Mouse (Mus musculus): ENCODE measurements around the gene Pf4. TPM values are rescaled to one million over a fixed set of nuclear protein-coding genes. Genes with fewer than 3 reads are reported as not detected.

Gene Pf4
- polyA plus RNA-seq, 2 experiments, result 247 to 428 TPM

DNA sequence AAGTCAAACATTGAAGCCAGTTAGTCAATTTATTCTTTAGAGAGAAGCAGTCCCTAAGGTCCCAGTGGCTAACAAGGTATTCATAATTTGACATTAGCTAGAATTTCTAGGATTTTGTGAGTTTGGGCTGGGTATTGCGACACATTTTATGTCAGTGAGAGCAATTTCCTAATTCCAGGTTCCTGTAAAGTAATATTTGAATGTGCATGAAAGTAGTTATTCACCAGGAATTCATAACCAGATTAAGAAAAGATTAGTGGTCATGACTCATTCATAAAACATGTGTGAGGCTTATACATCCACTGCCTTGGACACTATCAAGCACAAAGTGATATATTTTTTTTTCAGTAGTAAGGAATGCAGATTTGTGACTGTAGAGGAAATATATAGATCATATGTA lies 18.3 kb upstream of the Pf4 start:
- 70% methylated on average over 1 of the region's 1 CpGs for WGBS (ENCODE audit: insufficient replicate concordance)
- Histone ChIP-seq H3K4me2 (ENCODE audit: low read depth) (no peak overlapping the region), H3K27ac (no peak overlapping the region), H3K9me3 (ENCODE audit: control insufficient read depth, low read length) (no peaks in the 10 kb centered on the region), H3K27me3 (ENCODE audit: control insufficient read depth, insufficient read depth, low read length) (peaks cover 4% of the 10 kb centered on the region), H3K4me3 (ENCODE audit: insufficient read depth in 1 of 2, low read depth in 2 of 2, low read length in 2 of 2) (no peak overlapping the region), H3K4me1 (replicated peaks; ENCODE audit: control insufficient read depth in 2 of 2, insufficient read depth in 2 of 2, low read length in 1 of 2) (no peaks in the 10 kb centered on the region; a peak in 1 of 4 replicates), H3K36me3 (replicated peaks; ENCODE audit: control insufficient read depth, insufficient read depth, low read depth) (no peaks in the 10 kb centered on the region), H3K9ac (replicated peaks) (no peak overlapping the region)
- DNase-seq (ENCODE audit: low read depth in 3 of 3, low spot score in 3 of 3) (no peak), ATAC-seq (ENCODE audit: insufficient read depth) (no peak)
- TF ChIP-seq EP300 (IDR thresholded peaks at IDR 0.05; ENCODE audit: low read depth) (no peak), CTCF (IDR thresholded peaks at IDR 0.05; ENCODE audit: low read depth) (no peak)

DNA sequence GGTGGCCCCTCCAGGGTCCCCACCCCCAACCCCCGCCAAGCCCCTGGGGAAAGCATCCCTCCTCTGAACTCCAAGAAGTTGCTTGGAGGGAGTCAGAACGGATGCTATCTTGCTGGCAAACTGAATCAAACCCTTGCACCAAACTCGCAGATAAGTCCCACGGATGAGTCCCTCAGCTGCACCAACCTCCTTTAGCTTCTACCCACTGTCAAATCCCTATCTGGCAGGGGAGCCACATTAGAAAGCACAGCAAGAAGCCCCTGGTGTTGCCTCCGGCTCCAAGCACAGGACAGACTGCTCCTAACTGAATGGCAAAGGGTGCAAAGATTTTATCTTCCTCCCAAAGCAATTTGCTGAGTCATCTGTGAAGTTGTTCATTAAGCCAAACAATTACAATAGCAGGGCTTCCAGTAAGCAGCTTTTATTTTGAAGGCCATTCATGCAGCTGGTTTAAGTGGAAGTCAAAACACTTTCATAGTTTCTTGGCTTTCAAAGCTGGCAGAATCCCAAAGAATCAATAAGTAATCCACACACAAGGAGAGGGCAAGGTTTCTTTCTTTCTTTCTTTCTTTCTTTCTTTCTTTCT lies 14.1 kb upstream of the Pf4 start:
- Histone ChIP-seq H3K9me3 (ENCODE audit: control insufficient read depth, low read length) (no peaks in the 10 kb centered on the region), H3K9ac (replicated peaks) (no peak overlapping the region), H3K27me3 (ENCODE audit: control insufficient read depth, insufficient read depth, low read length) (peaks cover 13% of the 10 kb centered on the region), H3K36me3 (replicated peaks; ENCODE audit: control insufficient read depth, insufficient read depth, low read depth) (no peaks in the 10 kb centered on the region), H3K4me3 (ENCODE audit: insufficient read depth in 1 of 2, low read depth in 2 of 2, low read length in 2 of 2) (no peak overlapping the region), H3K4me1 (replicated peaks; ENCODE audit: control insufficient read depth in 2 of 2, insufficient read depth in 2 of 2, low read length in 1 of 2) (no peaks in the 10 kb centered on the region; a peak in 1 of 4 replicates), H3K27ac (no peak overlapping the region), H3K4me2 (ENCODE audit: low read depth) (no peak overlapping the region)
- 25% methylated on average over 5 of the region's 5 CpGs for WGBS (ENCODE audit: insufficient replicate concordance)
- ATAC-seq (ENCODE audit: insufficient read depth) (no peak), DNase-seq (ENCODE audit: low read depth in 3 of 3, low spot score in 3 of 3) (no peak)
- TF ChIP-seq EP300 (IDR thresholded peaks at IDR 0.05; ENCODE audit: low read depth) (no peak), CTCF (IDR thresholded peaks at IDR 0.05; ENCODE audit: low read depth) (no peak)

DNA sequence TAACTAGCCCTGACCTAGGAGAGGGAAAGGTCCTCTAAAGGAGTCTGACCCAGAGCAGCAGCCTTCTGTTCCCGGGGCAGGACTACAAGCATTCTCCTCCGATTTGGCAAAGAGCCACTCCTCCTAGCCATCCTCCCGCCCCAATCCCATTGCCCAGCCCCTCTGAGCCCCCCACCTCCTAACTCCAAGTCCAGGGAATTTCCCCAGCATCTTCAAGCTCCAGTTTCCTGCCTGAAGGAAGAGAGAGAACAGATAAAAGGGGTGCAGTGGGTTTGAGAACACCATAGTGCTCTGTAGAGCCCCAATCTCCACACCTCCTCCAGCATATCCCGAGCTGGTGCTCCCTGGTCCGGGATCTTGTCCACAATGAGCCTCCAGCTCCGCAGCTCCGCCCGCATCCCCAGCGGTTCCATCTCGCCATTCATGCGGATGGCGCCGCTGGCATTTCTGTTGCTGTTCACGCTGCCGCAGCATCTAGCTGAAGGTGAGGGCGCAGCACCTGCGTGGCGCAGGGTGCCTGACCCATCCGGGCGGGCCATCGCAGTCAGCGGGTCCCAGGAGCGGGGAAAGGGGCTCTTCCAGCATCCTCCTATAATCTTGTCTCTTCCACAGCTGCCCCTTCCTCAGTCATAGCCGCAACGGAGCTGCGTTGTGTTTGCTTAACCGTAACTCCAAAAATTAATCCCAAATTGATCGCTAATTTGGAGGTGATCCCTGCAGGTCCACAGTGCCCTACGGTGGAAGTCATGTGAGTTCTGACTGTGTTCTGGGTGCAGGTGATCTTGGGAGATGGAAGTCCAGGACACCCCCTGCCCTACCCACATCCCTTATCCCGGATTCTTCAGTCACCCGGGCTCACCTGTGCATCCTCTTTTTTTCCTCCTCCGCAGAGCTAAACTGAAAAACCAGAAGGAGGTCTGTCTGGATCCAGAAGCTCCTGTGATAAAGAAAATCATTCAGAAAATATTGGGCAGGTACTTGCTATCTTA lies 12.9 kb upstream of the Pf4 start, which contains the start of gene Cxcl5:
TSS of gene Cxcl5 (plus strand) at position 284 of the 989 bp plus-strand sequence.
- ATAC-seq (ENCODE audit: insufficient read depth), result no peak

DNA sequence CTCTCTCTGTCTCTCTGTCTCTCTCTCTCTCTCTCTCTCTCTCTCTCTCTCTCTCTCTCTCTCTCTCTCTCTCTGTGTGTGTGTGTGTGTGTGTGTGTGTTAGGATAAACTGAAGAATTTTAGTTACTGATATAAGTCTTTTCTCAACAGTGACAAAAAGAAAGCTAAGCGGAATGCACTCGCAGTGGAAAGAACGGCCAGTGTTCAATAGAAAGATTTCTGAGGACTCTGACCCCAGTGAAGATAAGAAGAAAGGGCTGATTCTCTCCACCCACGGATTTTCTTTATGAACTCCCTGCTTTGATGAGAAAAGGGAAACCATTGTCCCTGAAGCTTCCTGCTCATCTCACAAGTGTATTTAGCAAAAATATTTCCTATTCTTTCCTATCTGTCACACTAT lies 11.9 kb upstream of the Pf4 start:
- ATAC-seq (ENCODE audit: insufficient read depth) (no peak), DNase-seq (ENCODE audit: low read depth in 3 of 3, low spot score in 3 of 3) (no peak)
- H3K4me2 ChIP-seq (ENCODE audit: low read depth), result no peak overlapping the region
- no peaks in the 10 kb centered on the region for H3K9me3 ChIP-seq (ENCODE audit: control insufficient read depth, low read length)
- H3K4me3 ChIP-seq (ENCODE audit: insufficient read depth in 1 of 2, low read depth in 2 of 2, low read length in 2 of 2), result no peak overlapping the region
- WGBS (ENCODE audit: insufficient replicate concordance), result 50% methylated on average over 4 of the region's 4 CpGs
- peaks cover 13% of the 10 kb centered on the region for H3K27me3 ChIP-seq (ENCODE audit: control insufficient read depth, insufficient read depth, low read length)
- no peak for TF ChIP-seq EP300 (IDR thresholded peaks at IDR 0.05; ENCODE audit: low read depth)
- no peak for TF ChIP-seq CTCF (IDR thresholded peaks at IDR 0.05; ENCODE audit: low read depth)
- no peak overlapping the region for H3K9ac ChIP-seq (replicated peaks)
- H3K36me3 ChIP-seq (replicated peaks; ENCODE audit: control insufficient read depth, insufficient read depth, low read depth), result no peaks in the 10 kb centered on the region
- H3K27ac ChIP-seq, result no peak overlapping the region
- no peaks in the 10 kb centered on the region; a peak in 1 of 4 replicates for H3K4me1 ChIP-seq (replicated peaks; ENCODE audit: control insufficient read depth in 2 of 2, insufficient read depth in 2 of 2, low read length in 1 of 2)

More for the DNA sequence above, 12.9 kb upstream of the Pf4 start, which contains the start of gene Cxcl5:
- no peak within 1 kb of the TSS for H3K4me3 ChIP-seq (ENCODE audit: insufficient read depth in 1 of 2, low read depth in 2 of 2, low read length in 2 of 2)
- TF ChIP-seq EP300 (IDR thresholded peaks at IDR 0.05; ENCODE audit: low read depth), result no peak
- TF ChIP-seq CTCF (IDR thresholded peaks at IDR 0.05; ENCODE audit: low read depth), result no peak
- DNase-seq (ENCODE audit: low read depth in 3 of 3, low spot score in 3 of 3), result no peak
- H3K27ac ChIP-seq, result no peak within 1 kb of the TSS
- 8% methylated on average over 32 of the region's 32 CpGs for WGBS (ENCODE audit: insufficient replicate concordance)
- no peaks in the 10 kb centered on the region for H3K9me3 ChIP-seq (ENCODE audit: control insufficient read depth, low read length)
- no peak within 1 kb of the TSS for H3K9ac ChIP-seq (replicated peaks)
- no peaks in the 10 kb centered on the region; a peak in 1 of 4 replicates for H3K4me1 ChIP-seq (replicated peaks; ENCODE audit: control insufficient read depth in 2 of 2, insufficient read depth in 2 of 2, low read length in 1 of 2)
- H3K36me3 ChIP-seq (replicated peaks; ENCODE audit: control insufficient read depth, insufficient read depth, low read depth), result no peaks in the 10 kb centered on the region
- peaks cover 13% of the 10 kb centered on the region for H3K27me3 ChIP-seq (ENCODE audit: control insufficient read depth, insufficient read depth, low read length)
- H3K4me2 ChIP-seq (ENCODE audit: low read depth), result no peak within 1 kb of the TSS; the same call in 1 of the 2 replicates

DNA sequence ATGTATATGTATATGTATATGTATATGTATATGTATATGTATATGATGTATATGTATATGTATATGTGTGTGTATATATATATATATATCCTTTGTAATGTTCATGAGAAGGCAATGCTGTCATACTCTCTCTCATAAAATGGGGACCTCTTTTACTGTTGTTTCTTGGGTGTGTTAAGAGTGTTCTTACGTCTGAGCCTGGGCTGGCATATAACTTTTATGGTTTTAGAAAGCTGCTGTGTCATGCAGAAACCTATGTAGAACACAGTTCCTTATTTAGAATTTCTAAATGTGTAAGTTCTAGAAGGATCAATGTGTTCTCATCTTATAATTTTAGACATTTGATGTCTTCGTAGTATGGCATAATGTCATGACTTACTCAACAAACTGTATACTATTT lies 11.4 kb upstream of the Pf4 start:
- Histone ChIP-seq H3K27ac (no peak overlapping the region), H3K4me3 (ENCODE audit: insufficient read depth in 1 of 2, low read depth in 2 of 2, low read length in 2 of 2) (no peak overlapping the region), H3K36me3 (replicated peaks; ENCODE audit: control insufficient read depth, insufficient read depth, low read depth) (no peaks in the 10 kb centered on the region), H3K27me3 (ENCODE audit: control insufficient read depth, insufficient read depth, low read length) (peaks cover 13% of the 10 kb centered on the region), H3K4me2 (ENCODE audit: low read depth) (no peak overlapping the region), H3K9me3 (ENCODE audit: control insufficient read depth, low read length) (no peaks in the 10 kb centered on the region), H3K9ac (replicated peaks) (no peak overlapping the region), H3K4me1 (replicated peaks; ENCODE audit: control insufficient read depth in 2 of 2, insufficient read depth in 2 of 2, low read length in 1 of 2) (no peaks in the 10 kb centered on the region; a peak in 1 of 4 replicates)
- WGBS (ENCODE audit: insufficient replicate concordance), result 46% methylated on average over 2 of the region's 2 CpGs
- no peak for TF ChIP-seq EP300 (IDR thresholded peaks at IDR 0.05; ENCODE audit: low read depth)
- no peak for TF ChIP-seq CTCF (IDR thresholded peaks at IDR 0.05; ENCODE audit: low read depth)
- no peak for DNase-seq (ENCODE audit: low read depth in 3 of 3, low spot score in 3 of 3)
- no peak for ATAC-seq (ENCODE audit: insufficient read depth)
